In the genomic region with DNA sequence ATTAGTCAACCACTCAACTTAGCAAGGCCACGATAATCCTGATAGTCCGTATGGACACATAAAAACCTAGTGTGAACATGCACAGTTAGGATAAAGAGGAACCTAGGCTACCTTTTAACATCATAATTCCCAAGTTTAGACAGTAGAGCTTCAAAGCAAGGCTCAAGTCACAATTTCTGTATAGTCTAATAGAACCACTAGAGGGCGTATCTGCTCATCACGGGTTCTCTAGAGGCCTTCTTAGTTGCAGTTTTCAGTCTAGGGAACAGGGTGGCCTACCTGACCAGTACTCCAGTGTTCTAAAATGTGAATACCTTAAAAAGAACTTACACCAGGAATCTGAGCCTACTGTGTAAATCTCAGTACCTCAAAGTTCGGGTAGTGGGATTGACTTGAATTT, we compare ENCODE assay signal across 10 mouse cellular contexts. TPM values are rescaled to one million over a fixed set of nuclear protein-coding genes. Genes with fewer than 3 reads are reported as not detected.
A peak's percentile ranks its signal among the peaks of the same experiment; 100 is the strongest.
DNase-seq lines count a peak whose midpoint lies in the region; ATAC-seq and TF ChIP-seq lines count a peak whose summit lies in the region.
"Had no signal": no experiment of that assay in that cellular context is flagged by ENCODE, and none has a peak within 500 bp of the region (broad histone marks: within the 10 kb centered on the region; RNA-seq: fewer than 3 reads in every experiment).

No protein-coding gene starts in this region.

- no peaks in the 10 kb centered on the region for H3K36me3 ChIP-seq in kidney, adult 2 months (ENCODE audit: control insufficient read depth, insufficient read depth, low read length)
- peaks cover 1 to 3% of the 10 kb centered on the region in 2 experiments for H3K36me3 ChIP-seq in MEL (ENCODE audit: control insufficient read depth in 1 of 2, insufficient read depth in 2 of 2, low read length in 2 of 2)

- no peak overlapping the region for H3K27ac ChIP-seq in kidney, adult 2 months (ENCODE audit: insufficient read depth, low read depth, low read length)
- H3K27ac ChIP-seq in MEL (ENCODE audit: control insufficient read depth, low read depth, low read length), result no peak overlapping the region
- H3K27ac ChIP-seq: embryonic facial prominence, embryonic 13.5 days; midbrain, embryonic 12.5 days had no signal

- H3K4me3 ChIP-seq in kidney, adult 2 months (ENCODE audit: insufficient read depth, low read depth, low read length), result no peak overlapping the region
- H3K4me3 ChIP-seq in MEL (ENCODE audit: control insufficient read depth in 1 of 2, insufficient read depth in 1 of 2, low read depth in 2 of 2, low read length in 2 of 2), result no peak overlapping the region
- H3K4me3 ChIP-seq: embryonic facial prominence, embryonic 13.5 days; midbrain, embryonic 12.5 days had no signal

- peak; percentile 70; the same call in 1 of the 2 replicates for ATAC-seq in neutrophil, adult 5-6 weeks (ENCODE audit: extremely low read depth, insufficient number of reproducible peaks, low FRiP score, poor library complexity, severe bottlenecking)

- no peaks in the 10 kb centered on the region for H3K27me3 ChIP-seq in kidney, adult 2 months (replicated peaks; ENCODE audit: control insufficient read depth, insufficient read depth, low read length)
- H3K27me3 ChIP-seq in MEL (ENCODE audit: control insufficient read depth in 1 of 2, insufficient read depth in 2 of 2, low read length in 2 of 2), result no peaks in the 10 kb centered on the region
- H3K27me3 ChIP-seq: embryonic facial prominence, embryonic 13.5 days; midbrain, embryonic 12.5 days had no signal

- H3K9me3 ChIP-seq in MEL (replicated peaks; ENCODE audit: insufficient read depth, low read length), result no peaks in the 10 kb centered on the region
- H3K9me3 ChIP-seq: embryonic facial prominence, embryonic 13.5 days; midbrain, embryonic 12.5 days had no signal

- no peaks in the 10 kb centered on the region for H3K4me1 ChIP-seq in kidney, adult 2 months (ENCODE audit: control insufficient read depth, insufficient read depth, low read length)
- H3K4me1 ChIP-seq in MEL (ENCODE audit: control insufficient read depth in 1 of 2, insufficient read depth in 2 of 2, low read length in 2 of 2), result no peaks in the 10 kb centered on the region
- H3K4me1 ChIP-seq: midbrain, embryonic 12.5 days had no signal

- peak; percentile 31 for TF ChIP-seq CTCF in kidney, adult 2 months (conservative IDR thresholded peaks at IDR 0.05; ENCODE audit: insufficient read depth, insufficient read length, low read depth, low read length)
- TF ChIP-seq CTCF in MEL (IDR thresholded peaks at IDR 0.05 in 2 of 3, conservative IDR thresholded peaks at IDR 0.05 in 1 of 3; ENCODE audit: control insufficient read depth in 1 of 3, insufficient read depth in 1 of 3, low read depth in 2 of 3, low read length in 3 of 3, poor library complexity in 1 of 3, severe bottlenecking in 1 of 3), result peak; percentile 25 to 76 (median 60)

- peak; percentile 39 for TF ChIP-seq RAD21 in MEL (IDR thresholded peaks at IDR 0.05; ENCODE audit: low read depth, low read length)

- DNase-seq in kidney, adult 2 months, result peak; percentile 49
- no peak for DNase-seq in kidney, postnatal 25 days
- DNase-seq in 416B (ENCODE audit: low read depth) (peak; percentile 69), MEL (ENCODE audit: low read depth, low spot score) (peak; percentile 77)
- peak; percentile 54 for DNase-seq in forelimb bud, embryonic 11.5 days (ENCODE audit: low read depth, low spot score)
- no peak for DNase-seq in frontal cortex, postnatal 25 days (ENCODE audit: low spot score in 2 of 2)
- no peak for DNase-seq in cerebellum, postnatal 25 days

- TF ChIP-seq POLR2A in kidney, adult 2 months (IDR thresholded peaks at IDR 0.05; ENCODE audit: low read depth, low read length), result no peak
- TF ChIP-seq POLR2A in MEL (IDR thresholded peaks at IDR 0.05; ENCODE audit: control insufficient read depth in 1 of 2, insufficient read depth in 1 of 2, low read depth in 1 of 2, low read length in 2 of 2, poor library complexity in 1 of 2), result no peak

- H3K79me2 ChIP-seq in MEL (ENCODE audit: control insufficient read depth, insufficient read depth, low read length, poor library complexity), result peaks cover 7% of the 10 kb centered on the region

- H3K9ac ChIP-seq in MEL (ENCODE audit: control insufficient read depth, low read depth, low read length, poor library complexity, severe bottlenecking), result no peak overlapping the region
- H3K9ac ChIP-seq: embryonic facial prominence, embryonic 13.5 days; midbrain, embryonic 12.5 days had no signal

- TF ChIP-seq EP300 in MEL (IDR thresholded peaks at IDR 0.05; ENCODE audit: low read depth in 1 of 2, low read length in 2 of 2), result no peak

- 56% methylated on average over 5 of the region's 5 CpGs for WGBS in kidney, adult 2 months

TF ChIP-seq in MEL, 35 proteins besides CTCF, POLR2A, EP300 and RAD21:
- TF ChIP-seq USF1 (IDR thresholded peaks at IDR 0.05; ENCODE audit: low read depth, low read length), result no peak
- no peak for TF ChIP-seq CHD2 (IDR thresholded peaks at IDR 0.05; ENCODE audit: low read length)
- no peak for TF ChIP-seq POLR2AphosphoS5 (IDR thresholded peaks at IDR 0.05; ENCODE audit: borderline replicate concordance, low read depth, low read length)
- TF ChIP-seq SMC3 (IDR thresholded peaks at IDR 0.05; ENCODE audit: low read depth, low read length), result peak; percentile 55
- TF ChIP-seq CHD1 (IDR thresholded peaks at IDR 0.05; ENCODE audit: low read depth, low read length), result no peak
- TF ChIP-seq ZKSCAN1 (IDR thresholded peaks at IDR 0.05; ENCODE audit: low read depth, low read length), result no peak

RNA-seq across cellular contexts. Expression of gene Rrh, which starts 0.9 kb away (rescaled TPM):
- not detected in 2 replicates for polyA plus RNA-seq in kidney, adult 2 months (2012; rRNA removed)
- 0.19 TPM in 1 of 2 replicates, not detected in the other for total RNA-seq in MEL (2012; rRNA removed)
- polyA plus RNA-seq in MEL (2012; ENCODE audit: insufficient read depth in 1 of 2, insufficient read length in 2 of 2, low read depth in 1 of 2, low replicate concordance in 2 of 2, missing spikeins in 1 of 2), result under 1 TPM in 1 of 2 experiments, not detected in 1; 0.11 TPM
- total RNA-seq in neutrophil, adult 5-6 weeks (2017), result 0.37 and 1.5 TPM in 2 replicates
- polyA plus RNA-seq: midbrain, embryonic 12.5 days had no signal

RNA-seq across cellular contexts. Expression of gene Gar1, which starts 7.9 kb away (rescaled TPM):
- 16.0 and 28.6 TPM in 2 replicates for polyA plus RNA-seq in kidney, adult 2 months (2012; rRNA removed)
- 87.1 and 97.3 TPM in 2 replicates for total RNA-seq in MEL (2012; rRNA removed)
- 100 to 1,000 TPM; 461 to 473 TPM for polyA plus RNA-seq in MEL (2012; ENCODE audit: insufficient read depth in 1 of 2, insufficient read length in 2 of 2, low read depth in 1 of 2, low replicate concordance in 2 of 2, missing spikeins in 1 of 2)
- 4.1 and 6.3 TPM in 2 replicates for total RNA-seq in neutrophil, adult 5-6 weeks (2017)

RNA-seq across cellular contexts. Expression of gene Cfi, which starts 12.4 kb away (rescaled TPM):
- polyA plus RNA-seq in kidney, adult 2 months (2012; rRNA removed), result 10.3 and 11.2 TPM in 2 replicates
- total RNA-seq in MEL (2012; rRNA removed), result not detected in 2 replicates
- polyA plus RNA-seq in MEL (2012; ENCODE audit: insufficient read depth in 1 of 2, insufficient read length in 2 of 2, low read depth in 1 of 2, low replicate concordance in 2 of 2, missing spikeins in 1 of 2), result under 1 TPM in 1 of 2 experiments, not detected in 1; 0.06 TPM
- total RNA-seq in neutrophil, adult 5-6 weeks (2017), result not detected in 2 replicates

RNA-seq across cellular contexts. Expression of gene Lrit3, which starts 19.5 kb away (rescaled TPM):
- polyA plus RNA-seq in kidney, adult 2 months (2012; rRNA removed), result 0.16 and 0.33 TPM in 2 replicates
- not detected in 2 replicates for total RNA-seq in MEL (2012; rRNA removed)
- polyA plus RNA-seq in MEL (2012; ENCODE audit: insufficient read depth in 1 of 2, insufficient read length in 2 of 2, low read depth in 1 of 2, low replicate concordance in 2 of 2, missing spikeins in 1 of 2), result not detected
- not detected in 2 replicates for total RNA-seq in neutrophil, adult 5-6 weeks (2017)
- polyA plus RNA-seq: embryonic facial prominence, embryonic 13.5 days; midbrain, embryonic 12.5 days had no signal

RNA-seq across cellular contexts. Expression of gene Pla2g12a, which starts 55.1 kb away (rescaled TPM):
- polyA plus RNA-seq in kidney, adult 2 months (2012; rRNA removed), result 46.6 and 55.2 TPM in 2 replicates
- total RNA-seq in MEL (2012; rRNA removed), result 93.5 and 101 TPM in 2 replicates
- 100 to 1,000 TPM in 1 of 2 experiments, 10 to 100 TPM in 1; 89.8 to 251 TPM for polyA plus RNA-seq in MEL (2012; ENCODE audit: insufficient read depth in 1 of 2, insufficient read length in 2 of 2, low read depth in 1 of 2, low replicate concordance in 2 of 2, missing spikeins in 1 of 2)
- total RNA-seq in neutrophil, adult 5-6 weeks (2017), result 7.1 TPM in 2 replicates

Comparison
In these comparisons a context has a peak if more than half of its experiments do, and no peak if none do; other contexts are left out.
1. DNase-seq: peak in kidney, adult 2 months (single experiment), 416B (single experiment), MEL (single experiment) and forelimb bud, embryonic 11.5 days (single experiment); none in kidney, postnatal 25 days (0 of 2), frontal cortex, postnatal 25 days (0 of 2) and cerebellum, postnatal 25 days (0 of 2).
2. RNA of gene Gar1, which starts 7.9 kb away (total RNA-seq): 87.1 to 97.3 TPM in MEL; 4.1 to 6.3 TPM in neutrophil, adult 5-6 weeks; every median in the first group is over 10 times any median in the second.